Mouse (Mus musculus): ENCODE measurements around the gene Pagr1a. TPM values are rescaled to one million over a fixed set of nuclear protein-coding genes. Genes with fewer than 3 reads are reported as not detected.

Gene Pagr1a
- polyA plus RNA-seq, 1 experiment from 2014 or later: 30.4 TPM

- peak; percentile 86 for ATAC-seq (ENCODE audit: low read depth)
- peaks cover 37% of the 10 kb centered on the region for H3K4me1 ChIP-seq (ENCODE audit: control insufficient read depth, insufficient read depth, low read length)
- peak within 1 kb of the TSS; percentile 100 for H3K27ac ChIP-seq (ENCODE audit: low read depth, low read length)
- no peaks in the 10 kb centered on the region for H3K9me3 ChIP-seq (ENCODE audit: control insufficient read depth, low read length)
- H3K36me3 ChIP-seq (ENCODE audit: control insufficient read depth, insufficient read depth, low read length): peaks cover 21% of the 10 kb centered on the region
- H3K4me2 ChIP-seq (ENCODE audit: low read depth, low read length): peak within 1 kb of the TSS; percentile 98
- H3K9ac ChIP-seq (replicated peaks; ENCODE audit: low read depth, low read length): peak within 1 kb of the TSS; percentile 100
- no peaks in the 10 kb centered on the region for H3K27me3 ChIP-seq (ENCODE audit: control insufficient read depth, insufficient read depth, low read length)
- H3K4me3 ChIP-seq (ENCODE audit: low read depth, low read length): peak within 1 kb of the TSS; percentile 95
- WGBS: under 1% methylated on average over 53 of the region's 63 CpGs
Observed at GRCm38 (mm10) chr7:127026984-127027726, 10.0 kb upstream of the Pagr1a start, which contains the start of gene Maz. Gene Maz (minus strand): TSS chr7:127027037.

GRCm38 (mm10) chr7:127026616-127026983, 9.4 kb upstream of the Pagr1a start:
- ATAC-seq (ENCODE audit: low read depth): no peak; the same call in 1 of the 2 replicates
- Histone ChIP-seq H3K27me3 (ENCODE audit: control insufficient read depth, insufficient read depth, low read length) (no peaks in the 10 kb centered on the region), H3K4me3 (ENCODE audit: low read depth, low read length) (peak overlapping the region; percentile 95), H3K4me2 (ENCODE audit: low read depth, low read length) (peak overlapping the region; percentile 98), H3K9me3 (ENCODE audit: control insufficient read depth, low read length) (no peaks in the 10 kb centered on the region), H3K36me3 (ENCODE audit: control insufficient read depth, insufficient read depth, low read length) (peaks cover 22% of the 10 kb centered on the region), H3K27ac (ENCODE audit: low read depth, low read length) (peak overlapping the region; percentile 100), H3K4me1 (ENCODE audit: control insufficient read depth, insufficient read depth, low read length) (peaks cover 38% of the 10 kb centered on the region), H3K9ac (replicated peaks; ENCODE audit: low read depth, low read length) (peak overlapping the region; percentile 100)
- no CpG with 5 or more reads among the region's 48 CpGs for WGBS

GRCm38 (mm10) chr7:127026161-127026600, 9.0 kb upstream of the Pagr1a start:
- WGBS: under 1% methylated on average over 15 of the region's 48 CpGs
- H3K4me2 ChIP-seq (ENCODE audit: low read depth, low read length): peak overlapping the region; percentile 98
- no peaks in the 10 kb centered on the region for H3K9me3 ChIP-seq (ENCODE audit: control insufficient read depth, low read length)
- H3K36me3 ChIP-seq (ENCODE audit: control insufficient read depth, insufficient read depth, low read length): peaks cover 22% of the 10 kb centered on the region
- H3K4me1 ChIP-seq (ENCODE audit: control insufficient read depth, insufficient read depth, low read length): peaks cover 42% of the 10 kb centered on the region
- H3K27me3 ChIP-seq (ENCODE audit: control insufficient read depth, insufficient read depth, low read length): no peaks in the 10 kb centered on the region
- H3K4me3 ChIP-seq (ENCODE audit: low read depth, low read length): peak overlapping the region; percentile 95
- ATAC-seq (ENCODE audit: low read depth): peak; percentile 13
- H3K27ac ChIP-seq (ENCODE audit: low read depth, low read length): peak overlapping the region; percentile 100
- H3K9ac ChIP-seq (replicated peaks; ENCODE audit: low read depth, low read length): peak overlapping the region; percentile 100

- peak overlapping the region; percentile 100 for H3K27ac ChIP-seq (ENCODE audit: low read depth, low read length)
- peak overlapping the region; percentile 98 for H3K4me2 ChIP-seq (ENCODE audit: low read depth, low read length)
- peak; percentile 0; the same call in 1 of the 2 replicates for ATAC-seq (ENCODE audit: low read depth)
- H3K9ac ChIP-seq (replicated peaks; ENCODE audit: low read depth, low read length): peak overlapping the region; percentile 100
- peak overlapping the region; percentile 95 for H3K4me3 ChIP-seq (ENCODE audit: low read depth, low read length)
- H3K27me3 ChIP-seq (ENCODE audit: control insufficient read depth, insufficient read depth, low read length): no peaks in the 10 kb centered on the region
- H3K36me3 ChIP-seq (ENCODE audit: control insufficient read depth, insufficient read depth, low read length): peaks cover 22% of the 10 kb centered on the region
- H3K9me3 ChIP-seq (ENCODE audit: control insufficient read depth, low read length): no peaks in the 10 kb centered on the region
- 1% methylated on average over 55 of the region's 65 CpGs for WGBS
- H3K4me1 ChIP-seq (ENCODE audit: control insufficient read depth, insufficient read depth, low read length): peaks cover 46% of the 10 kb centered on the region
Observed at GRCm38 (mm10) chr7:127025556-127026160, 8.5 kb upstream of the Pagr1a start.

- H3K9ac ChIP-seq (replicated peaks; ENCODE audit: low read depth, low read length): peak overlapping the region; percentile 100
- H3K27me3 ChIP-seq (ENCODE audit: control insufficient read depth, insufficient read depth, low read length): no peaks in the 10 kb centered on the region
- no peaks in the 10 kb centered on the region for H3K9me3 ChIP-seq (ENCODE audit: control insufficient read depth, low read length)
- peaks cover 22% of the 10 kb centered on the region for H3K36me3 ChIP-seq (ENCODE audit: control insufficient read depth, insufficient read depth, low read length)
- ATAC-seq (ENCODE audit: low read depth): peak; percentile 44
- H3K4me1 ChIP-seq (ENCODE audit: control insufficient read depth, insufficient read depth, low read length): peaks cover 53% of the 10 kb centered on the region
- peak overlapping the region; percentile 98 for H3K4me2 ChIP-seq (ENCODE audit: low read depth, low read length)
- under 1% methylated on average over 30 of the region's 30 CpGs for WGBS
- H3K27ac ChIP-seq (ENCODE audit: low read depth, low read length): peak overlapping the region; percentile 100
- peak overlapping the region; percentile 95 for H3K4me3 ChIP-seq (ENCODE audit: low read depth, low read length)
Observed at GRCm38 (mm10) chr7:127024755-127025555, 7.8 kb upstream of the Pagr1a start.

- peak overlapping the region; percentile 100; the same call in 1 of the 2 replicates for H3K27ac ChIP-seq (ENCODE audit: low read depth, low read length)
- H3K9ac ChIP-seq (replicated peaks; ENCODE audit: low read depth, low read length): peak overlapping the region; percentile 100
- H3K36me3 ChIP-seq (ENCODE audit: control insufficient read depth, insufficient read depth, low read length): peaks cover 22% of the 10 kb centered on the region
- no peaks in the 10 kb centered on the region for H3K27me3 ChIP-seq (ENCODE audit: control insufficient read depth, insufficient read depth, low read length)
- WGBS: 28% methylated on average over 19 of the region's 19 CpGs
- peaks cover 61% of the 10 kb centered on the region for H3K4me1 ChIP-seq (ENCODE audit: control insufficient read depth, insufficient read depth, low read length)
- H3K4me2 ChIP-seq (ENCODE audit: low read depth, low read length): peak overlapping the region; percentile 98
- H3K4me3 ChIP-seq (ENCODE audit: low read depth, low read length): peak overlapping the region; percentile 95
- ATAC-seq (ENCODE audit: low read depth): no peak
- H3K9me3 ChIP-seq (ENCODE audit: control insufficient read depth, low read length): no peaks in the 10 kb centered on the region
Observed at GRCm38 (mm10) chr7:127023896-127024690, 6.9 kb upstream of the Pagr1a start.

GRCm38 (mm10) chr7:127023272-127023691, 6.1 kb upstream of the Pagr1a start:
- Histone ChIP-seq H3K27me3 (ENCODE audit: control insufficient read depth, insufficient read depth, low read length) (no peaks in the 10 kb centered on the region), H3K9me3 (ENCODE audit: control insufficient read depth, low read length) (no peaks in the 10 kb centered on the region), H3K36me3 (ENCODE audit: control insufficient read depth, insufficient read depth, low read length) (peaks cover 22% of the 10 kb centered on the region), H3K9ac (replicated peaks; ENCODE audit: low read depth, low read length) (peak overlapping the region; percentile 100), H3K27ac (ENCODE audit: low read depth, low read length) (no peak overlapping the region), H3K4me2 (ENCODE audit: low read depth, low read length) (peak overlapping the region; percentile 98), H3K4me3 (ENCODE audit: low read depth, low read length) (peak overlapping the region; percentile 95; the same call in 1 of the 2 replicates), H3K4me1 (ENCODE audit: control insufficient read depth, insufficient read depth, low read length) (peaks cover 60% of the 10 kb centered on the region)
- no peak for ATAC-seq (ENCODE audit: low read depth)
- 83% methylated on average over 13 of the region's 13 CpGs for WGBS

- Histone ChIP-seq H3K4me3 (ENCODE audit: low read depth, low read length) (no peak overlapping the region), H3K4me1 (ENCODE audit: control insufficient read depth, insufficient read depth, low read length) (peaks cover 59% of the 10 kb centered on the region), H3K9me3 (ENCODE audit: control insufficient read depth, low read length) (no peaks in the 10 kb centered on the region), H3K27me3 (ENCODE audit: control insufficient read depth, insufficient read depth, low read length) (no peaks in the 10 kb centered on the region), H3K4me2 (ENCODE audit: low read depth, low read length) (peak overlapping the region; percentile 98), H3K9ac (replicated peaks; ENCODE audit: low read depth, low read length) (no peak overlapping the region), H3K27ac (ENCODE audit: low read depth, low read length) (no peak overlapping the region), H3K36me3 (ENCODE audit: control insufficient read depth, insufficient read depth, low read length) (peaks cover 22% of the 10 kb centered on the region)
- 76% methylated on average over 7 of the region's 7 CpGs for WGBS
- ATAC-seq (ENCODE audit: low read depth): no peak
Observed at GRCm38 (mm10) chr7:127022528-127023271, 5.5 kb upstream of the Pagr1a start.

All from neural tube, embryonic 14.5 days (tissue).